Mouse (Mus musculus) small intestine, adult 2 months (tissue): ENCODE results near the gene Pnpla2.
A peak's percentile ranks its signal among the peaks of the same experiment; 100 is the strongest.

ENCODE experiments used
- CTCF ChIP-seq: fragments of 200-500 bp; IDR thresholded peaks from 2 replicates; pipeline ENCODE4 v1.5.1; 2012; ENCODE audit warnings: low read depth, mild to moderate bottlenecking, control low read depth, inconsistent platforms, low read length, moderate library complexity, mixed read lengths; ENCODE audit not compliant: insufficient replicate concordance, insufficient read length; ENCODE audit errors: extremely low read depth
- POLR2A ChIP-seq: fragments of 200-500 bp; IDR thresholded peaks from 2 replicates; pipeline ENCODE4 v1.6.1; 2012; ENCODE audit warnings: low read depth, mild to moderate bottlenecking, control low read depth, inconsistent platforms, low read length, moderate library complexity

DNA sequence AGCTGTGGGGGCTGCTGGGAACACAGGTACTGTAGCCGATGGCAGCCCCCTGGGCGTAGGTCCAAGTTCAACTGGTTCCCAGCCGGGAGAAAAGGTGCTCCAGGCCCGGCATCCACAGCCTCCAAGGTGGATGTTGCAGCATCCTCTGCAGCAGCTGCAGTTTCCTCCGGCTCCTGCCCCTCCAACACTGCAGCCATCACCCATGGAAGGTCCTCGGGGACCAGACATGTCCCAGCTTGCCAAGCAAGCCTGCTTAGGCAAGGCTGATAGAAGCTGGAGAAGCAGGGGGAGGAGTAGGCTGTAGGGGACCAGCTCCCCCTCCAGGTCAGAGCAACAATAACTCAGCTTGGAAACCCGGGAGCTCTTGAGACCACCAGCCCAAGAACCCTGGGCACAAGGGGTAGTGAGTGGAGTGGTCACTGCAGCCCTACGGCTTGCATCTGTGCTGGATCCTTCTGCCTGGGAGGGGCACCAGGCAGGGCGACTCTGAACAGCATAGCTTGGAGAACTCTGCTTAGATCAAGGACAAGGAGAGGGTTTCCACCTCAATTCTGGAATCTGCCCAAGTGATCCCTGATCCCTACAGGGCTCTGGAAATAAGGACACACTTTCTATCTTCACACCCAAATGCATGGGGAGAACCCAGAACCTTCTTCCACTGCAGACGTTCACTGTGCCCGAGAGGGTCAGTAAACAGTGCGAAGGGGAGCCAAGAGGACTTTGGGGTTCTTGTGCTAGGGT lies 11.7 kb upstream of the Pnpla2 start:
- TF ChIP-seq CTCF, result peak; percentile 36; the same call in 1 of the 2 replicates
- TF ChIP-seq POLR2A, result no peak
